Mouse (Mus musculus) MEL (cell line): ENCODE data around the gene Klk1. TPM values are rescaled to one million over a fixed set of nuclear protein-coding genes. Genes with fewer than 3 reads are reported as not detected.

Experiments
- DNase-seq: peaks from one replicate; pipeline ENCODE4 v3.0.0; 2011; ENCODE audit warnings: low read depth, low spot score
- H3K27ac ChIP-seq: 2 replicates; pipeline ENCODE4 v1.5.1; 2012; ENCODE audit warnings: low read depth, mild to moderate bottlenecking, control low read depth, low read length, moderate library complexity; ENCODE audit not compliant: control insufficient read depth
- H3K27me3 ChIP-seq, 2 experiments: fragments of 150-350 bp in 1 of 2; sonication (generic) in 1 of 2; 2 replicates each; pipeline ENCODE4 v1.6.1; 2012; ENCODE audit warnings: low read length in 2 of 2, mild to moderate bottlenecking in 2 of 2, improper control_type of control experiment in 1 of 2, moderate library complexity in 1 of 2; ENCODE audit not compliant: insufficient read depth in 2 of 2, control insufficient read depth in 1 of 2
- H3K36me3 ChIP-seq, 2 experiments: 2 replicates each; pipeline ENCODE4 v1.6.1; 2012 to 2014; ENCODE audit warnings: low read length in 2 of 2, improper control_type of control experiment in 1 of 2, inconsistent platforms in 1 of 2, mild to moderate bottlenecking in 1 of 2; ENCODE audit not compliant: insufficient read depth in 2 of 2, control insufficient read depth in 1 of 2
- H3K4me1 ChIP-seq, 2 experiments: fragments of 150-350 bp in 1 of 2; sonication (generic) in 1 of 2; 2 replicates each; pipeline ENCODE4 v1.6.1; 2012; ENCODE audit warnings: low read length in 2 of 2, improper control_type of control experiment in 1 of 2, mild to moderate bottlenecking in 1 of 2; ENCODE audit not compliant: insufficient read depth in 2 of 2, control insufficient read depth in 1 of 2
- H3K4me3 ChIP-seq, 2 experiments: fragments of 150-350 bp in 1 of 2; sonication (generic) in 1 of 2; 2 replicates each; pipeline ENCODE4 v1.5.1; 2012; ENCODE audit warnings: low read depth in 2 of 2, low read length in 2 of 2, mild to moderate bottlenecking in 2 of 2, moderate library complexity in 2 of 2, control low read depth in 1 of 2, improper control_type of control experiment in 1 of 2; ENCODE audit not compliant: control insufficient read depth in 1 of 2, insufficient read depth in 1 of 2
- H3K79me2 ChIP-seq: 2 replicates; pipeline ENCODE4 v1.6.1; 2012; ENCODE audit warnings: mild to moderate bottlenecking, low read length, moderate library complexity; ENCODE audit not compliant: control insufficient read depth, poor library complexity, insufficient read depth
- H3K9ac ChIP-seq: 2 replicates; pipeline ENCODE4 v1.6.1; 2012; ENCODE audit warnings: low read depth, mild to moderate bottlenecking, control low read depth, low read length, moderate library complexity; ENCODE audit not compliant: control insufficient read depth, poor library complexity, severe bottlenecking
- H3K9me3 ChIP-seq: fragments of 150-350 bp; sonication (generic); replicated peaks from 2 replicates; pipeline ENCODE4 v1.6.1; 2012; ENCODE audit warnings: mild to moderate bottlenecking, low read length, improper control_type of control experiment, moderate library complexity; ENCODE audit not compliant: insufficient read depth
- BHLHE40 ChIP-seq: IDR thresholded peaks from 2 replicates; pipeline ENCODE4 v1.6.1; 2012; ENCODE audit warnings: low read depth, mild to moderate bottlenecking, inconsistent platforms, low read length, improper control_type of control experiment, borderline replicate concordance
- CTCF ChIP-seq, 3 experiments: IDR thresholded peaks in 2 of 3; conservative IDR thresholded peaks in 1 of 3; 2 replicates each; pipeline ENCODE4 v1.5.1; 2011 to 2012; ENCODE audit warnings: low read length in 3 of 3, low read depth in 2 of 3, mild to moderate bottlenecking in 2 of 3, improper control_type of control experiment in 1 of 3, inconsistent platforms in 1 of 3, mixed read lengths in 1 of 3, moderate library complexity in 1 of 3; ENCODE audit not compliant: control insufficient read depth in 1 of 3, insufficient read depth in 1 of 3, poor library complexity in 1 of 3, severe bottlenecking in 1 of 3
- GABPA ChIP-seq: IDR thresholded peaks from 2 replicates; pipeline ENCODE4 v1.6.1; 2012; ENCODE audit warnings: low read depth, mild to moderate bottlenecking, inconsistent platforms, low read length, improper control_type of control experiment, moderate library complexity
- HCFC1 ChIP-seq: IDR thresholded peaks from 2 replicates; pipeline ENCODE4 v1.6.1; 2012; ENCODE audit warnings: low read depth, mild to moderate bottlenecking, inconsistent platforms, low read length, improper control_type of control experiment, moderate library complexity
- KAT2A ChIP-seq: conservative IDR thresholded peaks from 2 replicates; pipeline ENCODE4 v1.6.1; 2012; ENCODE audit warnings: low read depth, low read length, improper control_type of control experiment, inconsistent platforms
- MAFK ChIP-seq: IDR thresholded peaks from 2 replicates; pipeline ENCODE4 v1.6.1; 2011; ENCODE audit warnings: low read depth, mild to moderate bottlenecking, low read length, improper control_type of control experiment, borderline replicate concordance
- MAZ ChIP-seq: IDR thresholded peaks from 2 replicates; pipeline ENCODE4 v1.6.1; 2012; ENCODE audit warnings: low read depth, mild to moderate bottlenecking, inconsistent platforms, low read length, improper control_type of control experiment
- MXI1 ChIP-seq: IDR thresholded peaks from 2 replicates; pipeline ENCODE4 v1.6.1; 2011; ENCODE audit warnings: mild to moderate bottlenecking, low read depth, low read length, improper control_type of control experiment
- MYB ChIP-seq: IDR thresholded peaks from 2 replicates; pipeline ENCODE4 v1.6.1; 2011; ENCODE audit warnings: mild to moderate bottlenecking, low read depth, low read length, improper control_type of control experiment
- POLR2AphosphoS2 ChIP-seq: IDR thresholded peaks from 2 replicates; pipeline ENCODE4 v1.6.1; 2011; ENCODE audit warnings: low read length, improper control_type of control experiment
- POLR2AphosphoS5 ChIP-seq: IDR thresholded peaks from 2 replicates; pipeline ENCODE4 v1.6.1; 2012; ENCODE audit warnings: low read depth, borderline replicate concordance, mild to moderate bottlenecking, inconsistent platforms, low read length, moderate library complexity, mixed read lengths
- RAD21 ChIP-seq: IDR thresholded peaks from 2 replicates; pipeline ENCODE4 v1.6.1; 2011; ENCODE audit warnings: mild to moderate bottlenecking, low read depth, low read length, improper control_type of control experiment
- SMC3 ChIP-seq: IDR thresholded peaks from 2 replicates; pipeline ENCODE4 v1.6.1; 2011; ENCODE audit warnings: low read depth, low read length, improper control_type of control experiment
- TAL1 ChIP-seq: IDR thresholded peaks from 2 replicates; pipeline ENCODE4 v1.6.1; 2012; ENCODE audit warnings: mild to moderate bottlenecking, inconsistent platforms, low read length, moderate library complexity, mixed read lengths
- TBP ChIP-seq: IDR thresholded peaks from 2 replicates; pipeline ENCODE4 v1.8.0; 2011; ENCODE audit warnings: low read depth, low read length, improper control_type of control experiment
- USF1 ChIP-seq: IDR thresholded peaks from 2 replicates; pipeline ENCODE4 v1.6.1; 2014; ENCODE audit warnings: low read depth, mild to moderate bottlenecking, inconsistent platforms, low read length, improper control_type of control experiment, moderate library complexity
- USF2 ChIP-seq, 2 experiments: IDR thresholded peaks; 2 replicates each; pipeline ENCODE4 v1.6.1; 2011 to 2012; ENCODE audit warnings: improper control_type of control experiment in 2 of 2, low read length in 2 of 2, borderline replicate concordance in 1 of 2, inconsistent platforms in 1 of 2, low read depth in 1 of 2, mild to moderate bottlenecking in 1 of 2; ENCODE audit not compliant: insufficient read depth in 1 of 2
- ZC3H11A ChIP-seq: IDR thresholded peaks from 2 replicates; pipeline ENCODE4 v1.6.1; 2012; ENCODE audit warnings: low read depth, mild to moderate bottlenecking, inconsistent platforms, low read length, improper control_type of control experiment
- ZKSCAN1 ChIP-seq: IDR thresholded peaks from 2 replicates; pipeline ENCODE4 v1.6.1; 2012; ENCODE audit warnings: low read depth, mild to moderate bottlenecking, inconsistent platforms, low read length, improper control_type of control experiment, moderate library complexity
- polyA plus RNA-seq, 2 experiments: library from polyadenylated mRNA; stranded (reverse) in 1 of 2; unstranded in 1 of 2; fragments of >175 nt in 1 of 2; fragments of >200 nt in 1 of 2; gene quantifications; 2 replicates each; pipeline versions ENCODE4 v1.2.1 to v1.2.4; 2012; ENCODE audit warnings: low replicate concordance in 2 of 2, low read depth in 1 of 2; ENCODE audit not compliant: insufficient read length in 2 of 2, insufficient read depth in 1 of 2, missing spikeins in 1 of 2
- total RNA-seq: library from RNA; depleted of rRNA; stranded (reverse); fragments of 300-350 nt; gene quantifications from 2 replicates; pipeline ENCODE4 v1.2.3, GENCODE M21; 2012

The Klk1 gene
- total and polyA plus RNA-seq, 3 experiments: not detected

GRCm38 (mm10) chr7:44275546-44275945, 50.4 kb downstream of the Klk1 start:
- Histone ChIP-seq H3K36me3 (no peaks in the 10 kb centered on the region), H3K27ac (no peak overlapping the region), H3K9me3 (no peaks in the 10 kb centered on the region), H3K27me3 (no peaks in the 10 kb centered on the region), H3K9ac (no peak overlapping the region), H3K4me1 (no peaks in the 10 kb centered on the region), H3K4me3 (no peak overlapping the region), H3K79me2 (no peaks in the 10 kb centered on the region)
- TF ChIP-seq MAFK: no peak
- no peak for TF ChIP-seq BHLHE40
- no peak for TF ChIP-seq USF1
- no peak for TF ChIP-seq POLR2AphosphoS5
- no peak for TF ChIP-seq MYB
- TF ChIP-seq RAD21: no peak
- no peak for TF ChIP-seq USF2 (IDR thresholded peaks at IDR 0.05; ENCODE audit: borderline replicate concordance in 1 of 2, insufficient read depth in 1 of 2, low read depth in 1 of 2, low read length in 2 of 2)
- TF ChIP-seq SMC3: no peak
- no peak for TF ChIP-seq MXI1
- TF ChIP-seq GABPA: no peak
- no peak for TF ChIP-seq HCFC1
- no peak for TF ChIP-seq MAZ
- no peak for DNase-seq

GRCm38 (mm10) chr7:44276461-44277249, 51.5 kb downstream of the Klk1 start:
- no peak for DNase-seq
- H3K36me3 ChIP-seq: no peaks in the 10 kb centered on the region
- no peak overlapping the region for H3K27ac ChIP-seq
- H3K79me2 ChIP-seq: no peaks in the 10 kb centered on the region
- H3K9me3 ChIP-seq: no peaks in the 10 kb centered on the region
- H3K9ac ChIP-seq: no peak overlapping the region
- H3K4me3 ChIP-seq: no peak overlapping the region
- H3K4me1 ChIP-seq: no peaks in the 10 kb centered on the region
- TF ChIP-seq KAT2A (no peak), RAD21 (no peak), CTCF (IDR thresholded peaks at IDR 0.05 in 2 of 3, conservative IDR thresholded peaks at IDR 0.05 in 1 of 3; ENCODE audit: control insufficient read depth in 1 of 3, insufficient read depth in 1 of 3, low read depth in 2 of 3, low read length in 3 of 3, poor library complexity in 1 of 3, severe bottlenecking in 1 of 3) (no peak), GABPA (no peak), MYB (no peak), POLR2AphosphoS5 (no peak), POLR2AphosphoS2 (no peak), TBP (no peak), TAL1 (no peak), ZC3H11A (no peak), SMC3 (no peak), ZKSCAN1 (no peak)
- no peaks in the 10 kb centered on the region for H3K27me3 ChIP-seq
